Mouse (Mus musculus) bone marrow, adult 2 months (tissue): Measurements from ENCODE around the gene Tent4a. TPM values are rescaled to one million over a fixed set of nuclear protein-coding genes. Genes with fewer than 3 reads are reported as not detected.

Experiments
- H3K27ac ChIP-seq: fragments of 200-500 bp; 2 replicates; pipeline ENCODE4 v1.5.1; 2012; ENCODE audit warnings: low read depth, mild to moderate bottlenecking, control low read depth, inconsistent platforms, low read length; ENCODE audit not compliant: control insufficient read depth, poor library complexity, insufficient read depth
- H3K4me1 ChIP-seq: fragments of 200-500 bp; 2 replicates; pipeline ENCODE4 v1.6.1; 2011; ENCODE audit warnings: low read length; ENCODE audit not compliant: control insufficient read depth, insufficient read depth
- H3K4me3 ChIP-seq: fragments of 200-500 bp; replicated peaks from 2 replicates; pipeline ENCODE3; 2011; ENCODE audit warnings: mild to moderate bottlenecking, low read depth, low read length, control low read depth; ENCODE audit not compliant: control insufficient read depth
- CTCF ChIP-seq: fragments of 200-500 bp; IDR thresholded peaks from 2 replicates; pipeline ENCODE4 v1.5.1; 2011; ENCODE audit warnings: low read length, control low read depth; ENCODE audit not compliant: control insufficient read depth, insufficient read depth
- POLR2A ChIP-seq: fragments of 200-500 bp; IDR thresholded peaks from 2 replicates; pipeline ENCODE4 v1.6.1; 2011; ENCODE audit warnings: low read depth, mild to moderate bottlenecking, control low read depth, low read length, borderline replicate concordance; ENCODE audit not compliant: control insufficient read depth
- WGBS: fragments of 180-500 bp; shearing (Covaris S2); methylation state at CpG from one replicate; pipeline ENCODE4 v1.1.7; 2018; 5-methylcytosine and 5-hydroxymethylcytosine counted together
- polyA plus RNA-seq: library from polyadenylated mRNA; stranded (reverse); fragments of >200 nt; gene quantifications from 2 replicates; pipeline ENCODE4 v1.2.4, GENCODE M21; 2011; ENCODE audit warnings: low replicate concordance; ENCODE audit not compliant: missing spikeins, insufficient read depth, insufficient read length

Gene Tent4a
- polyA plus RNA-seq, 1 experiment = 7.6 TPM

DNA sequence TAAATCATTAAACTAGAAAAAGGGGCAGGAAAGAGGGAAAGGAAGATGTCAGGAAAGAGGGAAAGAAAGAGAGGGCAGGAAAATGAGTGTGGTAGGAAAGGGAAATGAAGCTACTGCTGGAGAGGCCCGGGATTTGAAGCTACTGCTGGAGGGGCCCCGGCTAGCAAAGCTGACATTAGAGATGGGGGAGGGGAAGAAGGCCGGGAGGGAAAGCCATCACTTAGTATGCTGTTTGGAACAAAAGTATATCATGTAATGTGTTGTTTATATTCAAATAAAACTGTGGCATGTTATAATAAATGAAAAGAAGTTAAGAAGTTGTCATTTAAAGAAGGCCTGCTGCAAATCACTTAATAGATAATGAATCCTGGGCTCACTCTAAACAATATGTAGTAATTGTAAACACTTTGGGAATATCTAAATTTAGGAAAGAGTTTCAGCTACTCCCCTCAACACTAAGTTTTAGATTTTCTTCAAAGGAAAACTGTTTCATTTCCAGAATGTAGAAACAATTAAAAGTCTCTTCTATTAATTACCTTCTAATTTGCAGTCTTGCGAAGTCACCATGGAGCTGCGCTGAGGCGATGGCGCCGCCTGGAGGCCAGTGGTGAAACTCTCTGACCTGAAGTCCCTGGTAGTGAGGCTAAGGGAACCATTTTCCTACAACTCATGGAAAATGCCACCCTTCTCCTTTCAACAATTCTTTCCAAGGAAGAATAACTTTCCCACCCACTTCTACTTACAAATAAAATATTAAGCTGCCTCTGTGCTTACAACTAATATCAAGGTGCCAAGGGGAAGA, 74.6 kb downstream of the Tent4a start:
- Histone ChIP-seq H3K4me1 (no peaks in the 10 kb centered on the region; the same call in 1 of the 2 replicates), H3K4me3 (no peak overlapping the region), H3K27ac (no peak overlapping the region)
- TF ChIP-seq CTCF (peak; percentile 44), POLR2A (no peak)
- 29% methylated on average over 8 of the region's 8 CpGs for WGBS

DNA sequence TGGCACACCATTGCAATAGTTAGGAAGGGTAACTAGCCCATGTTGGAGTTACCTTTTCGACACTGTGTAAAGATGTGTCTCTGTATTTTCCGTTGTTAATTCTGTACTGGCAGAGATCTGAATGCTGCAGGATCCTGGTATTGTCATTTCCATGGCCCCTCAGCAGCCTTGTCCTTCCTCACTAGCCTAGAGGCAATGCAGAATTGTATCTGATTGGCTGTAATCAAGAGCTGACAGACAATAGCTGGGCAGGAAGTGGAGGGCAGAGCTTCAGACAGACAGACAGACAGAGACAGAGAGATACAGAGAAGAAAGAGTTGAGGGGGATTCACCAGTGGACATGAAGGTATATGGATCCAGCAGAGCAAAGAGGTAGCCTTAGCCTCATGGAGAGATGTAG, 75.5 kb downstream of the Tent4a start:
- Histone ChIP-seq H3K4me1 (no peaks in the 10 kb centered on the region; the same call in 1 of the 2 replicates), H3K27ac (no peak overlapping the region), H3K4me3 (no peak overlapping the region)
- 81% methylated on average over 2 of the region's 2 CpGs for WGBS
- no peak for TF ChIP-seq CTCF
- no peak for TF ChIP-seq POLR2A

GRCm38 (mm10) chr13:69458461-69458860, 76.0 kb downstream of the Tent4a start:
- no peaks in the 10 kb centered on the region; the same call in 1 of the 2 replicates for H3K4me1 ChIP-seq
- 80% methylated on average over 6 of the region's 6 CpGs for WGBS
- TF ChIP-seq CTCF (no peak), POLR2A (no peak)
- H3K4me3 ChIP-seq = no peak overlapping the region
- no peak overlapping the region for H3K27ac ChIP-seq

DNA sequence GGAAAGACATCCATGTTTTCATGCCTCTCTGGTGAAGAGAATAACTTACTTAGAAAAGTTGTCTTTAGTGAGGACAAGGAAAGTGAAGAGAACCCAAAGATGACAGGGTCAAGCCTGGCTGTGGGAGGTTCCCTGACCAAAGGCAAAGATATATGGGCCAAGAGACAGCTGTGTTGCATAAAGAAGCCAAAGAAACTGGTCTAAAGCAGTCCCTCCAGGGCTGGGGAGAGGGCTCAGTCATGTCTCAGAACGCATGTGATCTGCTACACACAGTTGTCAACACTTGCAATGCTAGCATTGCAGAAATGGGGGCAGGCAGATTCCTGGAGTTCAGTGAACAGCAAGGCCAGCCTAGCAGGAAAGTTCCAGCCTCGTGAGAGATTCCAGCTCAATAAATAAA, 77.3 kb downstream of the Tent4a start:
- H3K4me3 ChIP-seq = no peak overlapping the region
- TF ChIP-seq CTCF (no peak), POLR2A (no peak)
- H3K27ac ChIP-seq = no peak overlapping the region
- no peaks in the 10 kb centered on the region; the same call in 1 of the 2 replicates for H3K4me1 ChIP-seq
- WGBS = 68% methylated on average over 2 of the region's 2 CpGs

DNA sequence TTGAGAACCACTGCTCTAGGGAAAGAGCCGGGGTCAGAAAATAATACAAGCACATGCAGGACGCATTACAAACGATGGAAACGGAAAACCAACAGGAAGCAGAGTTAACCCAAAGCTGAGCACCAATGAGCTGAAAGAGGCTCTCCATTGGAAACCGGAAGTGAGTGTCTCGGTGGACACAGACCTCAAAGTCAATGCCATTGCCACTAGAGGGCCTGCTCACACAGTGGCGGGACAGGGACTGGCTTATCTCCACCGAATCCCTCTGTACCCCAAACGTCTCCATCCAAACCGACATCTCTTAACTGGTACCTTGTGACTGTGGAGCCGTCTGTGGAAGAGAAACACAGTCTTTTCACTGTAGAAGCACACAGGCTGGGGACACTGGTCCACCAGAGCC, 77.8 kb downstream of the Tent4a start:
- Histone ChIP-seq H3K4me3 (no peak overlapping the region), H3K27ac (no peak overlapping the region), H3K4me1 (no peaks in the 10 kb centered on the region; the same call in 1 of the 2 replicates)
- 59% methylated on average over 11 of the region's 11 CpGs for WGBS
- TF ChIP-seq POLR2A = no peak
- no peak for TF ChIP-seq CTCF

DNA sequence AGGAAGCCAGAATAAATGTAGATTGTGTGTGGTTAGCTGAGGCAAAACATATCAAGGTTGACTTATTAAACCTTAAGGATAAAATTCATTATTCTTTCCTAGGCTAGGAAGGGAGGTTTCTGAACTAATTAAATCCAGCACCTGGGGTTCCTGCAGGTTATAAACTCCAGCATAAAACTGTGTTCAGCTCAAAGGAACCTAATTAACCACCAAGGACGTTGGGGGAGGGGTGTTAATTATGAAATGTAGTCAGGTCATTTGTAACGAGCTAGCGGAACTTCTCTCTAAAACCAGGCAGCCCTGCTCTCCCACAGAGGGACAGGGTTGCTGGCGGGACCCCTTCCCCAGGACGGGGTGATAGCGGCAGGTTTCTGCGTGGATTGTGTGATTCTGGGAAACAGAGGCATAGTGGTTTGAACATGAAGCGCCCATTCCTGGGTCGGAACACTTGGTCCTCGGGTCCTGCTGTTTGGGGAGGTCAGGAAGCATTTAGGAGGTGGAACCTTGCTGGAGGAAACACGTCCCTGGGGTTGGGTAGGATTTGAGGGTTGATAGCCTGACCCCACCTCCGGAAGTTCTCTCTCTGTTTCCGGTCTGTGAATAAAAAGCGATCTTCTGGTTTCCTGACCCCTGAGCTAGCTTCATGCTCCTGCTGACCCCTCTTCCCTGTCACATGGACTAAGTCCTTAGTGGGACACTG, 78.8 kb downstream of the Tent4a start:
- Histone ChIP-seq H3K4me1 (no peaks in the 10 kb centered on the region; the same call in 1 of the 2 replicates), H3K27ac (no peak overlapping the region), H3K4me3 (no peak overlapping the region)
- WGBS = 73% methylated on average over 14 of the region's 14 CpGs
- no peak for TF ChIP-seq POLR2A
- TF ChIP-seq CTCF = no peak

Other genes with a start within 250 kb of the Tent4a start
- 41.3 and 66.4 TPM in 2 replicates for gene Nsun2, start 871 bp downstream of the Tent4a start, polyA plus RNA-seq
- 2.7 TPM in 1 of 2 replicates, not detected in the other for gene Srd5a1, start 76.8 kb upstream of the Tent4a start, polyA plus RNA-seq
- not detected in 2 replicates for gene Ube2ql1, start 205.3 kb upstream of the Tent4a start, polyA plus RNA-seq